Comparison of ENCODE assay signal across 24 mouse cellular contexts in the genomic region with DNA sequence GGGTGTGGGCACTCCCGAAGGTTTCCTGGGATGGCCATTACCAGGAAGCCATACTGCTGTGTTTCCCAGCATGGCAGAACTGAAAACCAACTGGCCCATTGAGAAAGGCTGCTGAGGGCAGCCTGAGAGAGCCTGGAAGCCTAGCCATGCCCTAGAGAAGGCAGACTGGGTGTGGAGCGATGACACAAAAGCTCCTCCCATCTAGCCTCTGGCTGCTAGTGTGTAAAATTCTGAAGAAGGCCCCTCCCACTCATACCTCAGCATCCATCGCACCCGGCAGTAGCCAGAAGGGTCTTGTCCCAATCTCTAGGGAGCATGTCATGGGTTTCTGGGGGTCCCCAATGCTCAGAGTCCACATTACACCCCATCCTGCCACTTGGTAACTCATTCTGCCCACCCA. TPM values are rescaled to one million over a fixed set of nuclear protein-coding genes. Genes with fewer than 3 reads are reported as not detected.
"Had no signal": no experiment of that assay in that cellular context is flagged by ENCODE, and none has a peak within 500 bp of the region (broad histone marks: within the 10 kb centered on the region; RNA-seq: fewer than 3 reads in every experiment).

No protein-coding gene starts in this region.

- H3K4me2 ChIP-seq: liver, embryonic 15.5 days; lung, embryonic 15.5 days; midbrain, embryonic 12.5 days; neural tube, embryonic 13.5 days; stomach, embryonic 15.5 days had no signal

- H3K9me3 ChIP-seq: limb, embryonic 13.5 days; liver, embryonic 15.5 days; lung, embryonic 15.5 days; midbrain, embryonic 12.5 days; neural tube, embryonic 13.5 days; stomach, embryonic 15.5 days had no signal

- H3K9ac ChIP-seq: limb, embryonic 13.5 days; liver, embryonic 15.5 days; lung, embryonic 15.5 days; midbrain, embryonic 12.5 days; neural tube, embryonic 13.5 days; stomach, embryonic 15.5 days had no signal

- DNase-seq: kidney, adult 18-20 months; kidney, postnatal 10 days; left cerebral cortex, postnatal 4 days; lung, postnatal 4 days; retina, postnatal 1 day; right cerebral cortex, postnatal 4 days; spleen, adult 18-20 months; thymus, adult 2 months; thymus, postnatal 25 days had no signal

- H3K27ac ChIP-seq: layer of hippocampus, adult 2 months; limb, embryonic 13.5 days; liver, embryonic 15.5 days; lung, embryonic 15.5 days; midbrain, embryonic 12.5 days; neural tube, embryonic 13.5 days; stomach, embryonic 15.5 days had no signal

- H3K36me3 ChIP-seq: liver, embryonic 15.5 days had no signal

- H3K27me3 ChIP-seq: limb, embryonic 13.5 days; liver, embryonic 15.5 days; lung, embryonic 15.5 days; midbrain, embryonic 12.5 days; neural tube, embryonic 13.5 days; stomach, embryonic 15.5 days had no signal

- H3K4me3 ChIP-seq: layer of hippocampus, adult 2 months; limb, embryonic 13.5 days; liver, embryonic 15.5 days; lung, embryonic 15.5 days; midbrain, embryonic 12.5 days; neural tube, embryonic 13.5 days; stomach, embryonic 15.5 days had no signal

- ATAC-seq: midbrain, embryonic 16.5 days had no signal

RNA-seq across cellular contexts. Expression of a gene that starts 19.2 kb away (rescaled TPM):
- total RNA-seq: liver, adult 2 months; megakaryocyte-erythroid progenitor cell, adult 5-6 weeks had no signal

RNA-seq across cellular contexts. Expression of a gene that starts 33.2 kb away (rescaled TPM):
- total RNA-seq: layer of hippocampus, adult 2 months; layer of hippocampus, postnatal 14 days; left cerebral cortex, adult 18-20 months; left cerebral cortex, postnatal 10 days; left cerebral cortex, postnatal 4 days; liver, adult 2 months; megakaryocyte-erythroid progenitor cell, adult 5-6 weeks had no signal
- polyA plus RNA-seq: limb, embryonic 13.5 days; liver, adult 2 months; liver, embryonic 15.5 days; lung, embryonic 15.5 days; midbrain, embryonic 12.5 days; midbrain, embryonic 16.5 days; neural tube, embryonic 13.5 days; stomach, embryonic 15.5 days; testis, adult 2 months; thymus, adult 2 months; urinary bladder, adult 2 months had no signal
